Mouse (Mus musculus): ENCODE results near the gene Cep97. TPM values are rescaled to one million over a fixed set of nuclear protein-coding genes. Genes with fewer than 3 reads are reported as not detected.
A peak's percentile ranks its signal among the peaks of the same experiment; 100 is the strongest.

Cep97 gene
- polyA plus RNA-seq (2016; fragmentation: Nextera tagmentation; extraction: Ambion mirVana), result 18.4 and 18.5 TPM in 2 replicates

GRCm38 (mm10) chr16:55934453-55935037 is at the start of gene Cep97:
Cep97 (minus strand) TSS chr16:55934855.
- under 1% methylated on average over 24 of the region's 24 CpGs for WGBS
- Histone ChIP-seq H3K4me3 (peak within 1 kb of the TSS; percentile 80), H3K9me3 (replicated peaks) (no peaks in the 10 kb centered on the region), H3K36me3 (peaks cover 11% of the 10 kb centered on the region), H3K27ac (replicated peaks) (peak within 1 kb of the TSS; percentile 94), H3K4me1 (peaks cover 8% of the 10 kb centered on the region), H3K27me3 (ENCODE audit: low read depth, poor library complexity, severe bottlenecking) (no peaks in the 10 kb centered on the region)
- DNase-seq (ENCODE audit: low spot score), result peak; percentile 91

- WGBS, result 17% methylated on average over 14 of the region's 14 CpGs
These were observed 40.2 kb upstream of the Cep97 start for GRCm38 (mm10) chr16:55974903-55975285.

GRCm38 (mm10) chr16:55974256-55974902 is 39.7 kb upstream of the Cep97 start:
- Histone ChIP-seq H3K27me3 (ENCODE audit: low read depth, poor library complexity, severe bottlenecking) (no peaks in the 10 kb centered on the region), H3K4me1 (peaks cover 32% of the 10 kb centered on the region), H3K4me3 (peak overlapping the region; percentile 98), H3K9me3 (replicated peaks) (no peaks in the 10 kb centered on the region), H3K27ac (replicated peaks) (peak overlapping the region; percentile 87), H3K36me3 (peaks cover 46% of the 10 kb centered on the region)
- peak; percentile 86 for DNase-seq (ENCODE audit: low spot score)
- under 1% methylated on average over 55 of the region's 55 CpGs for WGBS

More at GRCm38 (mm10) chr16:55974903-55975285, 40.2 kb upstream of the Cep97 start:
- Histone ChIP-seq H3K4me3 (peak overlapping the region; percentile 98), H3K36me3 (peaks cover 41% of the 10 kb centered on the region), H3K4me1 (peaks cover 32% of the 10 kb centered on the region), H3K9me3 (replicated peaks) (no peaks in the 10 kb centered on the region), H3K27me3 (ENCODE audit: low read depth, poor library complexity, severe bottlenecking) (no peaks in the 10 kb centered on the region), H3K27ac (replicated peaks) (peak overlapping the region; percentile 87; the same call in 1 of the 2 replicates)
- no peak for DNase-seq (ENCODE audit: low spot score)

- peaks cover 32% of the 10 kb centered on the region for H3K4me1 ChIP-seq
- peaks cover 54% of the 10 kb centered on the region for H3K36me3 ChIP-seq
- DNase-seq (ENCODE audit: low spot score), result peak; percentile 100
- peak within 1 kb of the TSS; percentile 98 for H3K4me3 ChIP-seq
- H3K27ac ChIP-seq (replicated peaks), result peak within 1 kb of the TSS; percentile 87
- under 1% methylated on average over 79 of the region's 86 CpGs for WGBS
- H3K9me3 ChIP-seq (replicated peaks), result no peaks in the 10 kb centered on the region
- no peaks in the 10 kb centered on the region for H3K27me3 ChIP-seq (ENCODE audit: low read depth, poor library complexity, severe bottlenecking)
These were observed 39.0 kb upstream of the Cep97 start, which contains the start of gene Zbtb11 for GRCm38 (mm10) chr16:55973431-55974255. Zbtb11 (plus strand) TSS chr16:55973883.

GRCm38 (mm10) chr16:55972626-55973201 is 38.1 kb upstream of the Cep97 start:
- Histone ChIP-seq H3K27me3 (ENCODE audit: low read depth, poor library complexity, severe bottlenecking) (no peaks in the 10 kb centered on the region), H3K9me3 (replicated peaks) (no peaks in the 10 kb centered on the region), H3K27ac (replicated peaks) (peak overlapping the region; percentile 87), H3K36me3 (peaks cover 51% of the 10 kb centered on the region), H3K4me3 (peak overlapping the region; percentile 98), H3K4me1 (peaks cover 34% of the 10 kb centered on the region)
- DNase-seq (ENCODE audit: low spot score), result no peak
- 60% methylated on average over 10 of the region's 10 CpGs for WGBS

- no peak overlapping the region for H3K27ac ChIP-seq (replicated peaks)
- H3K27me3 ChIP-seq (ENCODE audit: low read depth, poor library complexity, severe bottlenecking), result no peaks in the 10 kb centered on the region
- no peak overlapping the region for H3K4me3 ChIP-seq
- DNase-seq (ENCODE audit: low spot score), result no peak
- 82% methylated on average over 6 of the region's 6 CpGs for WGBS
- no peaks in the 10 kb centered on the region for H3K9me3 ChIP-seq (replicated peaks)
- H3K4me1 ChIP-seq, result peaks cover 41% of the 10 kb centered on the region
- H3K36me3 ChIP-seq, result peaks cover 55% of the 10 kb centered on the region
These were observed 37.3 kb upstream of the Cep97 start for GRCm38 (mm10) chr16:55971735-55972615.

GRCm38 (mm10) chr16:55970416-55970815 is 35.8 kb upstream of the Cep97 start:
- 95% methylated on average over 5 of the region's 5 CpGs for WGBS
- peaks cover 40% of the 10 kb centered on the region for H3K4me1 ChIP-seq
- no peak overlapping the region for H3K27ac ChIP-seq (replicated peaks)
- no peak for DNase-seq (ENCODE audit: low spot score)
- no peaks in the 10 kb centered on the region for H3K9me3 ChIP-seq (replicated peaks)
- H3K27me3 ChIP-seq (ENCODE audit: low read depth, poor library complexity, severe bottlenecking), result no peaks in the 10 kb centered on the region
- peaks cover 55% of the 10 kb centered on the region for H3K36me3 ChIP-seq
- no peak overlapping the region for H3K4me3 ChIP-seq

GRCm38 (mm10) chr16:55969147-55969546 is 34.5 kb upstream of the Cep97 start:
- DNase-seq (ENCODE audit: low spot score), result peak; percentile 36
- Histone ChIP-seq H3K4me1 (peaks cover 31% of the 10 kb centered on the region), H3K36me3 (peaks cover 55% of the 10 kb centered on the region)

GRCm38 (mm10) chr16:55967221-55967620 is 32.6 kb upstream of the Cep97 start:
- peaks cover 49% of the 10 kb centered on the region for H3K36me3 ChIP-seq
- peak overlapping the region; percentile 96 for H3K27ac ChIP-seq (replicated peaks)
- peak overlapping the region; percentile 88 for H3K4me3 ChIP-seq
- no peak for DNase-seq (ENCODE audit: low spot score)
- no peaks in the 10 kb centered on the region for H3K9me3 ChIP-seq (replicated peaks)
- H3K27me3 ChIP-seq (ENCODE audit: low read depth, poor library complexity, severe bottlenecking), result no peaks in the 10 kb centered on the region
- H3K4me1 ChIP-seq, result peaks cover 23% of the 10 kb centered on the region
- 44% methylated on average over 1 of the region's 1 CpGs for WGBS

More at GRCm38 (mm10) chr16:55969147-55969546, 34.5 kb upstream of the Cep97 start:
- 90% methylated on average over 3 of the region's 3 CpGs for WGBS
- Histone ChIP-seq H3K9me3 (replicated peaks) (no peaks in the 10 kb centered on the region), H3K27me3 (ENCODE audit: low read depth, poor library complexity, severe bottlenecking) (no peaks in the 10 kb centered on the region), H3K4me3 (no peak overlapping the region), H3K27ac (replicated peaks) (no peak overlapping the region)

GRCm38 (mm10) chr16:55966212-55966871 is 31.7 kb upstream of the Cep97 start, which contains the start of gene Rpl24:
Rpl24 (plus strand) TSS chr16:55966275.
- no peaks in the 10 kb centered on the region for H3K9me3 ChIP-seq (replicated peaks)
- peak within 1 kb of the TSS; percentile 88 for H3K4me3 ChIP-seq
- WGBS, result under 1% methylated on average over 42 of the region's 42 CpGs
- DNase-seq (ENCODE audit: low spot score), result peak; percentile 95
- H3K27me3 ChIP-seq (ENCODE audit: low read depth, poor library complexity, severe bottlenecking), result no peaks in the 10 kb centered on the region
- H3K36me3 ChIP-seq, result peaks cover 40% of the 10 kb centered on the region
- peaks cover 14% of the 10 kb centered on the region for H3K4me1 ChIP-seq
- peak within 1 kb of the TSS; percentile 96 for H3K27ac ChIP-seq (replicated peaks)

Measured in midbrain, embryonic 10.5 days (tissue).